Mouse (Mus musculus) CH12.LX (cell line): ENCODE data around the gene Rhbdf2. TPM values are rescaled to one million over a fixed set of nuclear protein-coding genes. Genes with fewer than 3 reads are reported as not detected.

ENCODE experiments used
- DNase-seq: peaks from one replicate; pipeline ENCODE4 v3.0.0-alpha.2; 2013; ENCODE audit errors: extremely low read depth
- H3K27ac ChIP-seq: 2 replicates; pipeline ENCODE4 v1.5.1; 2012; ENCODE audit warnings: low read depth, mild to moderate bottlenecking, control low read depth, moderate library complexity; ENCODE audit not compliant: insufficient read depth
- H3K27me3 ChIP-seq: replicated peaks from 2 replicates; pipeline ENCODE3; 2012; ENCODE audit warnings: inconsistent platforms
- H3K36me3 ChIP-seq, 2 experiments: replicated peaks in 1 of 2; 2 replicates each; pipeline versions ENCODE3 to v1.6.1; 2012; ENCODE audit warnings: inconsistent platforms in 1 of 2, low read length in 1 of 2, mild to moderate bottlenecking in 1 of 2, mixed read lengths in 1 of 2, moderate library complexity in 1 of 2; ENCODE audit not compliant: control insufficient read depth in 1 of 2, insufficient read depth in 1 of 2
- H3K4me1 ChIP-seq, 2 experiments: 2 replicates each; pipeline ENCODE4 v1.6.1; 2012; ENCODE audit warnings: inconsistent platforms in 1 of 2, moderate library complexity in 1 of 2; ENCODE audit not compliant: insufficient read depth in 2 of 2, control insufficient read depth in 1 of 2
- H3K4me2 ChIP-seq: 2 replicates; pipeline ENCODE4 v1.6.1; 2012; ENCODE audit warnings: low read depth, mild to moderate bottlenecking, control low read depth; ENCODE audit not compliant: poor library complexity, insufficient read depth, severe bottlenecking
- H3K4me3 ChIP-seq, 3 experiments: fragments of 150-350 bp in 1 of 3; sonication (generic) in 1 of 3; replicated peaks in 1 of 3; 2 replicates each; pipeline versions ENCODE3 to v1.5.1; 2011 to 2012; ENCODE audit warnings: low read depth in 2 of 3, low read length in 2 of 3, mild to moderate bottlenecking in 2 of 3, moderate library complexity in 2 of 3, control low read depth in 1 of 3, improper control_type of control experiment in 1 of 3, inconsistent platforms in 1 of 3, mixed read lengths in 1 of 3; ENCODE audit not compliant: poor library complexity in 1 of 3
- H3K79me2 ChIP-seq: replicated peaks from 2 replicates; pipeline ENCODE4 v1.6.1; 2012; ENCODE audit warnings: mild to moderate bottlenecking, moderate library complexity; ENCODE audit not compliant: control insufficient read depth, poor library complexity, insufficient read depth, severe bottlenecking; ENCODE audit errors: extremely low read depth
- H3K9ac ChIP-seq: 2 replicates; pipeline ENCODE4 v1.6.1; 2012; ENCODE audit warnings: low read depth, mild to moderate bottlenecking, control low read depth, moderate library complexity; ENCODE audit not compliant: insufficient read depth
- H3K9me3 ChIP-seq: replicated peaks from 2 replicates; pipeline ENCODE3; 2012; ENCODE audit warnings: low read length, inconsistent platforms, mixed read lengths
- CHD1 ChIP-seq: IDR thresholded peaks from 2 replicates; pipeline ENCODE4 v1.6.1; 2012; ENCODE audit warnings: low read depth, low read length, improper control_type of control experiment, inconsistent platforms
- CHD2 ChIP-seq: IDR thresholded peaks from 2 replicates; pipeline ENCODE4 v1.6.1; 2011; ENCODE audit warnings: low read length, improper control_type of control experiment
- CTCF ChIP-seq, 2 experiments: IDR thresholded peaks in 1 of 2; conservative IDR thresholded peaks in 1 of 2; 2 replicates each; pipeline ENCODE4 v1.5.1; 2011 to 2012; ENCODE audit warnings: low read depth in 2 of 2, low read length in 2 of 2, improper control_type of control experiment in 1 of 2, inconsistent platforms in 1 of 2, mild to moderate bottlenecking in 1 of 2, moderate library complexity in 1 of 2
- E2F4 ChIP-seq: IDR thresholded peaks from 2 replicates; pipeline ENCODE4 v1.6.1; 2011; ENCODE audit warnings: low read depth, low read length, improper control_type of control experiment; ENCODE audit not compliant: insufficient replicate concordance
- ELF1 ChIP-seq: IDR thresholded peaks from 2 replicates; pipeline ENCODE4 v1.6.1; 2014; ENCODE audit warnings: low read depth, mild to moderate bottlenecking, inconsistent platforms, low read length, improper control_type of control experiment
- ETS1 ChIP-seq: conservative IDR thresholded peaks from 2 replicates; pipeline ENCODE4 v1.6.1; 2012; ENCODE audit warnings: low read depth, mild to moderate bottlenecking, inconsistent platforms, low read length, improper control_type of control experiment, moderate library complexity
- GABPA ChIP-seq: IDR thresholded peaks from 2 replicates; pipeline ENCODE4 v1.6.1; 2012; ENCODE audit warnings: low read depth, low read length, improper control_type of control experiment, inconsistent platforms; ENCODE audit not compliant: insufficient replicate concordance
- HCFC1 ChIP-seq: IDR thresholded peaks from 2 replicates; pipeline ENCODE4 v1.6.1; 2012; ENCODE audit warnings: low read depth, mild to moderate bottlenecking, inconsistent platforms, low read length, improper control_type of control experiment
- IRF4 ChIP-seq: IDR thresholded peaks from 2 replicates; pipeline ENCODE4 v1.6.1; 2014; ENCODE audit warnings: low read depth, mild to moderate bottlenecking, inconsistent platforms, low read length, improper control_type of control experiment
- KAT2A ChIP-seq: IDR thresholded peaks from 2 replicates; pipeline ENCODE4 v1.6.1; 2012; ENCODE audit warnings: low read length, improper control_type of control experiment, inconsistent platforms; ENCODE audit not compliant: insufficient replicate concordance
- MXI1 ChIP-seq: IDR thresholded peaks from 2 replicates; pipeline ENCODE4 v1.6.1; 2011; ENCODE audit warnings: mild to moderate bottlenecking, low read depth, low read length, improper control_type of control experiment
- MYC ChIP-seq: IDR thresholded peaks from 2 replicates; pipeline ENCODE4 v1.6.1; 2011; ENCODE audit warnings: low read depth, mild to moderate bottlenecking, improper control_type of control experiment, low read length
- NELFE ChIP-seq: IDR thresholded peaks from 2 replicates; pipeline ENCODE4 v1.6.1; 2011; ENCODE audit warnings: low read depth, low read length, improper control_type of control experiment
- PAX5 ChIP-seq: IDR thresholded peaks from 2 replicates; pipeline ENCODE4 v1.6.1; 2012; ENCODE audit warnings: low read length, inconsistent platforms, mixed read lengths
- POLR2A ChIP-seq: IDR thresholded peaks from 2 replicates; pipeline ENCODE4 v1.6.1; 2011; ENCODE audit warnings: low read depth, mild to moderate bottlenecking, improper control_type of control experiment, low read length
- RCOR1 ChIP-seq: conservative IDR thresholded peaks from 2 replicates; pipeline ENCODE4 v1.6.1; 2012; ENCODE audit warnings: low read depth, mild to moderate bottlenecking, inconsistent platforms, low read length, improper control_type of control experiment
- SMC3 ChIP-seq: IDR thresholded peaks from 2 replicates; pipeline ENCODE4 v1.6.1; 2011; ENCODE audit warnings: low read depth, low read length, improper control_type of control experiment
- TBP ChIP-seq: conservative IDR thresholded peaks from 2 replicates; pipeline ENCODE4 v1.6.1; 2011; ENCODE audit warnings: low read depth, low read length, improper control_type of control experiment
- UBTF ChIP-seq: IDR thresholded peaks from 2 replicates; pipeline ENCODE4 v1.6.1; 2012; ENCODE audit warnings: low read depth, mild to moderate bottlenecking, inconsistent platforms, low read length, improper control_type of control experiment, moderate library complexity
- USF1 ChIP-seq: IDR thresholded peaks from 2 replicates; pipeline ENCODE4 v1.6.1; 2014; ENCODE audit warnings: low read depth, mild to moderate bottlenecking, inconsistent platforms, low read length, improper control_type of control experiment
- USF2 ChIP-seq: conservative IDR thresholded peaks from 2 replicates; pipeline ENCODE4 v1.6.1; 2011; ENCODE audit warnings: low read depth, low read length, improper control_type of control experiment
- ZKSCAN1 ChIP-seq: IDR thresholded peaks from 2 replicates; pipeline ENCODE4 v1.6.1; 2012; ENCODE audit warnings: low read depth, inconsistent platforms, low read length, improper control_type of control experiment, borderline replicate concordance
- dilution Hi-C: fragments of 300-500 bp; cut with MboI; formaldehyde crosslinking; loops from 2 replicates; pipeline ENCODE4 v1.14.3; 2020; ENCODE audit warnings: low sequenced_read_pairs; ENCODE audit not compliant: extremely low pct_unique_long_range_greater_than_20kb, extremely low pct_ligation_motif_present
- in situ Hi-C: fragments of 300-500 bp; cut with MboI; formaldehyde crosslinking; loops from 3 replicates; pipeline ENCODE4 v1.14.3; 2019; ENCODE audit warnings: low sequenced_read_pairs, low pct_ligation_motif_present, low pct_unique_long_range_greater_than_20kb, mixed read lengths
- polyA plus RNA-seq: library from polyadenylated mRNA; unstranded; fragments of >175 nt; gene quantifications from 2 replicates; pipeline ENCODE4 v1.2.1, GENCODE M21; 2012; ENCODE audit warnings: low read depth; ENCODE audit not compliant: insufficient read length
- total RNA-seq, 2 experiments: library from RNA; depleted of rRNA; stranded (reverse); fragments of 300-350 nt in 1 of 2; fragments of >200 nt in 1 of 2; gene quantifications; 2 replicates each; pipeline ENCODE4 v1.2.3; 2012 to 2014

Gene Rhbdf2
- total and polyA plus RNA-seq, 3 experiments, result 3.1 to 14.7 (median 12.1) TPM

GRCm38 (mm10) chr11:116660181-116660580, 33.4 kb upstream of the Rhbdf2 start:
- Histone ChIP-seq H3K9ac (no peak overlapping the region), H3K4me3 (no peak overlapping the region), H3K79me2 (no peaks in the 10 kb centered on the region), H3K27ac (no peak overlapping the region), H3K9me3 (no peaks in the 10 kb centered on the region), H3K4me1 (peaks cover 10 to 26% of the 10 kb centered on the region in 2 experiments), H3K27me3 (no peaks in the 10 kb centered on the region), H3K4me2 (no peak overlapping the region), H3K36me3 (no peaks in the 10 kb centered on the region)
- in situ Hi-C loops (loop anchor here (25.0 kb wide), 1 partner anchor 527 kb away; the partner anchor contains the start of gene Sept9), dilution Hi-C loops (no loop called here)
- TF ChIP-seq MXI1 (no peak), MYC (no peak), CTCF (conservative IDR thresholded peaks at IDR 0.05 in 1 of 2, IDR thresholded peaks at IDR 0.05 in 1 of 2; ENCODE audit: low read depth in 2 of 2, low read length in 2 of 2) (no peak), TBP (no peak), NELFE (no peak), CHD2 (no peak), SMC3 (no peak), ZKSCAN1 (no peak), PAX5 (no peak), POLR2A (no peak), ELF1 (no peak), RCOR1 (no peak), CHD1 (no peak), KAT2A (no peak), HCFC1 (no peak), USF2 (no peak), UBTF (no peak), USF1 (no peak), E2F4 (no peak)
- DNase-seq, result no peak

- Histone ChIP-seq H3K27me3 (peaks cover 4% of the 10 kb centered on the region), H3K4me3 (no peak overlapping the region), H3K9ac (no peak overlapping the region), H3K36me3 (no peaks in the 10 kb centered on the region), H3K79me2 (no peaks in the 10 kb centered on the region), H3K27ac (no peak overlapping the region), H3K4me1 (peaks cover 10 to 26% of the 10 kb centered on the region in 2 experiments), H3K9me3 (no peaks in the 10 kb centered on the region), H3K4me2 (no peak overlapping the region)
- TF ChIP-seq IRF4, result no peak
- no peak for TF ChIP-seq GABPA
- no peak for TF ChIP-seq ETS1
- no peak for DNase-seq
- in situ Hi-C loops, result loop anchor here (25.0 kb wide), 1 partner anchor 528 kb away; the partner anchor contains the start of gene Sept9
- dilution Hi-C loops, result no loop called here
Observed at GRCm38 (mm10) chr11:116659027-116659621, 32.3 kb upstream of the Rhbdf2 start.
